Comparison of ENCODE assay signal across 9 mouse cellular contexts in genomic region chr7:127476855-127477254, GRCm38 (mm10). TPM values are rescaled to one million over a fixed set of nuclear protein-coding genes. Genes with fewer than 3 reads are reported as not detected.
DNase-seq lines count a peak whose midpoint lies in the region; ATAC-seq lines count a peak whose summit lies in the region.
"Had no signal": no experiment of that assay in that cellular context is flagged by ENCODE, and none has a peak within 500 bp of the region (broad histone marks: within the 10 kb centered on the region; RNA-seq: fewer than 3 reads in every experiment).

No protein-coding gene starts in this region.

- H3K27ac ChIP-seq in kidney, embryonic 14.5 days (ENCODE audit: low read depth, low read length), result no peak overlapping the region
- H3K27ac ChIP-seq in embryonic facial prominence, embryonic 11.5 days (replicated peaks; ENCODE audit: low read depth, low read length), result 0 out of 2 replicates have a peak overlapping the region, but pooled peaks have one; percentile 66
- peak overlapping the region; percentile 94 for H3K27ac ChIP-seq in hindbrain, embryonic 13.5 days
- 0 out of 2 replicates have a peak overlapping the region, but pooled peaks have one; percentile 97 for H3K27ac ChIP-seq in midbrain, embryonic 12.5 days (replicated peaks)

- H3K9ac ChIP-seq in kidney, embryonic 14.5 days (ENCODE audit: low read depth, low read length), result peak overlapping the region; percentile 96; the same call in 1 of the 2 replicates
- peak overlapping the region; percentile 39 for H3K9ac ChIP-seq in embryonic facial prominence, embryonic 11.5 days (replicated peaks; ENCODE audit: low read length)
- peak overlapping the region; percentile 99 for H3K9ac ChIP-seq in hindbrain, embryonic 13.5 days
- H3K9ac ChIP-seq in midbrain, embryonic 12.5 days (replicated peaks), result 0 out of 2 replicates have a peak overlapping the region, but pooled peaks have one; percentile 46

- no peak for DNase-seq in kidney, adult 18-20 months
- no peak for DNase-seq in embryonic facial prominence, embryonic 11.5 days (ENCODE audit: low spot score)
- no peak for DNase-seq in MN1 (ENCODE audit: low spot score)
- no peak for DNase-seq in cerebellum, adult 11 months
- no peak for DNase-seq in left cerebral cortex, adult 11 months (ENCODE audit: low spot score)

- peaks cover 21% of the 10 kb centered on the region for H3K4me1 ChIP-seq in kidney, embryonic 14.5 days (ENCODE audit: control insufficient read depth, insufficient read depth, low read length)
- H3K4me1 ChIP-seq in embryonic facial prominence, embryonic 11.5 days (ENCODE audit: control insufficient read depth, insufficient read depth, low read length), result no peaks in the 10 kb centered on the region; the same call in 1 of the 2 replicates
- H3K4me1 ChIP-seq in hindbrain, embryonic 13.5 days (replicated peaks), result peaks cover 47% of the 10 kb centered on the region
- peaks cover 37% of the 10 kb centered on the region for H3K4me1 ChIP-seq in midbrain, embryonic 12.5 days

- peak overlapping the region; percentile 61 for H3K4me2 ChIP-seq in kidney, embryonic 14.5 days (replicated peaks; ENCODE audit: low read depth, low read length)
- H3K4me2 ChIP-seq in embryonic facial prominence, embryonic 11.5 days (ENCODE audit: low read depth, low read length), result peak overlapping the region; percentile 51
- H3K4me2 ChIP-seq in hindbrain, embryonic 13.5 days, result peak overlapping the region; percentile 100
- peak overlapping the region; percentile 99 for H3K4me2 ChIP-seq in midbrain, embryonic 12.5 days (replicated peaks)

- WGBS in kidney, embryonic 14.5 days, result 84% methylated on average over 4 of the region's 4 CpGs
- WGBS in embryonic facial prominence, embryonic 11.5 days, result 83% methylated on average over 4 of the region's 4 CpGs
- WGBS in hindbrain, embryonic 13.5 days, result 78% methylated on average over 4 of the region's 4 CpGs
- WGBS in midbrain, embryonic 12.5 days, result 81% methylated on average over 4 of the region's 4 CpGs

- no peak for ATAC-seq in kidney, embryonic 14.5 days (ENCODE audit: low FRiP score, low TSS enrichment)
- ATAC-seq in embryonic facial prominence, embryonic 11.5 days (replicated peaks; ENCODE audit: insufficient number of reproducible peaks, low FRiP score, low TSS enrichment, low read depth), result no peak
- no peak for ATAC-seq in hindbrain, embryonic 13.5 days (ENCODE audit: low FRiP score)
- ATAC-seq in midbrain, embryonic 12.5 days (ENCODE audit: low FRiP score, low read depth), result no peak

- H3K27me3 ChIP-seq in kidney, embryonic 14.5 days (ENCODE audit: control insufficient read depth, insufficient read depth, low read length), result no peaks in the 10 kb centered on the region
- H3K27me3 ChIP-seq in embryonic facial prominence, embryonic 11.5 days (ENCODE audit: control insufficient read depth, insufficient read depth, low read length), result no peaks in the 10 kb centered on the region
- no peaks in the 10 kb centered on the region for H3K27me3 ChIP-seq in hindbrain, embryonic 13.5 days
- H3K27me3 ChIP-seq in midbrain, embryonic 12.5 days, result no peaks in the 10 kb centered on the region
- H3K27me3 ChIP-seq: Patski had no signal

- H3K4me3 ChIP-seq in kidney, embryonic 14.5 days (ENCODE audit: low read length), result peak overlapping the region; percentile 98; the same call in 1 of the 2 replicates
- H3K4me3 ChIP-seq in embryonic facial prominence, embryonic 11.5 days (ENCODE audit: low read depth, low read length), result peak overlapping the region; percentile 98
- peak overlapping the region; percentile 97 for H3K4me3 ChIP-seq in hindbrain, embryonic 13.5 days
- H3K4me3 ChIP-seq in midbrain, embryonic 12.5 days, result peak overlapping the region; percentile 92

- H3K9me3 ChIP-seq in kidney, embryonic 14.5 days (ENCODE audit: control insufficient read depth, low read length), result no peaks in the 10 kb centered on the region
- no peaks in the 10 kb centered on the region for H3K9me3 ChIP-seq in embryonic facial prominence, embryonic 11.5 days (replicated peaks; ENCODE audit: control insufficient read depth, low read length)
- no peaks in the 10 kb centered on the region for H3K9me3 ChIP-seq in hindbrain, embryonic 13.5 days
- no peaks in the 10 kb centered on the region for H3K9me3 ChIP-seq in midbrain, embryonic 12.5 days

- H3K36me3 ChIP-seq in kidney, embryonic 14.5 days (ENCODE audit: control insufficient read depth, insufficient read depth, low read length), result peaks cover 39% of the 10 kb centered on the region
- H3K36me3 ChIP-seq in embryonic facial prominence, embryonic 11.5 days (replicated peaks; ENCODE audit: control insufficient read depth, insufficient read depth, low read depth, low read length), result peaks cover 13% of the 10 kb centered on the region
- peaks cover 47% of the 10 kb centered on the region for H3K36me3 ChIP-seq in hindbrain, embryonic 13.5 days
- peaks cover 52% of the 10 kb centered on the region for H3K36me3 ChIP-seq in midbrain, embryonic 12.5 days

RNA-seq across cellular contexts. Expression of gene Fbrs, which starts 2.1 kb away (rescaled TPM):
- polyA plus RNA-seq in kidney, embryonic 14.5 days (2014; fragmentation: Nextera tagmentation; extraction: Ambion mirVana), result 16.1 and 16.7 TPM in 2 replicates
- 8.9 and 10.2 TPM in 2 replicates for polyA plus RNA-seq in embryonic facial prominence, embryonic 11.5 days (2014; fragmentation: Nextera tagmentation; extraction: Ambion mirVana)
- 10.8 and 13.7 TPM in 2 replicates for polyA plus RNA-seq in hindbrain, embryonic 13.5 days (2015; fragmentation: Nextera tagmentation; extraction: Ambion mirVana)
- 13.9 and 14.2 TPM in 2 replicates for polyA plus RNA-seq in midbrain, embryonic 12.5 days (2016; fragmentation: Nextera tagmentation; extraction: Ambion mirVana)

RNA-seq across cellular contexts. Expression of gene Prr14, which starts 17.4 kb away (rescaled TPM):
- polyA plus RNA-seq in kidney, embryonic 14.5 days (2014; fragmentation: Nextera tagmentation; extraction: Ambion mirVana), result 40.9 and 48.4 TPM in 2 replicates
- 54.8 and 58.5 TPM in 2 replicates for polyA plus RNA-seq in embryonic facial prominence, embryonic 11.5 days (2014; fragmentation: Nextera tagmentation; extraction: Ambion mirVana)
- 40.5 and 44.0 TPM in 2 replicates for polyA plus RNA-seq in hindbrain, embryonic 13.5 days (2015; fragmentation: Nextera tagmentation; extraction: Ambion mirVana)
- polyA plus RNA-seq in midbrain, embryonic 12.5 days (2016; fragmentation: Nextera tagmentation; extraction: Ambion mirVana), result 63.1 and 69.2 TPM in 2 replicates

RNA-seq across cellular contexts. Expression of gene Zfp689, which starts 27.9 kb away (rescaled TPM):
- polyA plus RNA-seq in kidney, embryonic 14.5 days (2014; fragmentation: Nextera tagmentation; extraction: Ambion mirVana), result 6.4 and 10.8 TPM in 2 replicates
- 11.7 and 12.4 TPM in 2 replicates for polyA plus RNA-seq in embryonic facial prominence, embryonic 11.5 days (2014; fragmentation: Nextera tagmentation; extraction: Ambion mirVana)
- polyA plus RNA-seq in hindbrain, embryonic 13.5 days (2015; fragmentation: Nextera tagmentation; extraction: Ambion mirVana), result 15.0 and 16.2 TPM in 2 replicates
- 18.2 and 19.3 TPM in 2 replicates for polyA plus RNA-seq in midbrain, embryonic 12.5 days (2016; fragmentation: Nextera tagmentation; extraction: Ambion mirVana)

RNA-seq across cellular contexts. Expression of gene Srcap, which starts 34.9 kb away (rescaled TPM):
- polyA plus RNA-seq in kidney, embryonic 14.5 days (2014; fragmentation: Nextera tagmentation; extraction: Ambion mirVana), result 43.0 and 82.3 TPM in 2 replicates
- polyA plus RNA-seq in embryonic facial prominence, embryonic 11.5 days (2014; fragmentation: Nextera tagmentation; extraction: Ambion mirVana), result 41.9 and 47.5 TPM in 2 replicates
- 51.3 and 53.7 TPM in 2 replicates for polyA plus RNA-seq in hindbrain, embryonic 13.5 days (2015; fragmentation: Nextera tagmentation; extraction: Ambion mirVana)
- polyA plus RNA-seq in midbrain, embryonic 12.5 days (2016; fragmentation: Nextera tagmentation; extraction: Ambion mirVana), result 94.6 and 98.3 TPM in 2 replicates

RNA-seq across cellular contexts. Expression of gene Gm42715, which starts 42.5 kb away (rescaled TPM):
- 25.1 and 25.4 TPM in 2 replicates for polyA plus RNA-seq in kidney, embryonic 14.5 days (2014; fragmentation: Nextera tagmentation; extraction: Ambion mirVana)
- polyA plus RNA-seq in embryonic facial prominence, embryonic 11.5 days (2014; fragmentation: Nextera tagmentation; extraction: Ambion mirVana), result 16.1 and 16.3 TPM in 2 replicates
- polyA plus RNA-seq in hindbrain, embryonic 13.5 days (2015; fragmentation: Nextera tagmentation; extraction: Ambion mirVana), result 17.6 and 19.0 TPM in 2 replicates
- polyA plus RNA-seq in midbrain, embryonic 12.5 days (2016; fragmentation: Nextera tagmentation; extraction: Ambion mirVana), result 19.4 and 20.1 TPM in 2 replicates

Comparison
In these comparisons a context has a peak if more than half of its experiments do, and no peak if none do; other contexts are left out.
1. H3K9ac ChIP-seq: peak in every context shown above with its lines; median percentile 99 in hindbrain, embryonic 13.5 days; 96 in kidney, embryonic 14.5 days; 46 in midbrain, embryonic 12.5 days; 39 in embryonic facial prominence, embryonic 11.5 days.